Mouse (Mus musculus): Measurements from ENCODE around the gene Lgals2. TPM values are rescaled to one million over a fixed set of nuclear protein-coding genes. Genes with fewer than 3 reads are reported as not detected.
"Not testable (repeated sequence)": the region's sequence is repeated elsewhere in the genome, so short reads cannot be mapped to it uniquely, and the experiment has no call there.

Lgals2 gene
- total RNA-seq, 1 experiment from 2014 or later = 0.85 TPM

- DNase-seq = no peak
These were observed 19.7 kb upstream of the Lgals2 start for GRCm38 (mm10) chr15:78874989-78875388.

- peak; percentile 63 for DNase-seq
These were observed 18.6 kb upstream of the Lgals2 start for GRCm38 (mm10) chr15:78873803-78874435.

- no peak for DNase-seq
These were observed 16.8 kb upstream of the Lgals2 start for GRCm38 (mm10) chr15:78872021-78872608.

- peak; percentile 61 for DNase-seq
These were observed 14.4 kb upstream of the Lgals2 start for GRCm38 (mm10) chr15:78869775-78870174.

GRCm38 (mm10) chr15:78868826-78869233, 13.5 kb upstream of the Lgals2 start:
- no peak for DNase-seq

- no peak for DNase-seq
These were observed 13.1 kb upstream of the Lgals2 start for GRCm38 (mm10) chr15:78868398-78868797.

GRCm38 (mm10) chr15:78863852-78864253, 8.5 kb upstream of the Lgals2 start:
- no peak for DNase-seq

- DNase-seq = no peak
These were observed 7.8 kb upstream of the Lgals2 start for GRCm38 (mm10) chr15:78863154-78863553.

GRCm38 (mm10) chr15:78862280-78862679, 7.0 kb upstream of the Lgals2 start:
- DNase-seq = no peak

- DNase-seq = no peak
These were observed 4.4 kb upstream of the Lgals2 start for GRCm38 (mm10) chr15:78859714-78860113.

- no peak for DNase-seq
These were observed 4.0 kb upstream of the Lgals2 start for GRCm38 (mm10) chr15:78859311-78859710.

- peak; percentile 79 for DNase-seq
These were observed 1.7 kb upstream of the Lgals2 start for GRCm38 (mm10) chr15:78857009-78857408.

GRCm38 (mm10) chr15:78851505-78852153, 3.7 kb downstream of the Lgals2 start:
- peak; percentile 95 for DNase-seq

GRCm38 (mm10) chr15:78850944-78851343, 4.4 kb downstream of the Lgals2 start:
- DNase-seq = no peak

- DNase-seq = no peak
These were observed 5.1 kb downstream of the Lgals2 start for GRCm38 (mm10) chr15:78850059-78850824.

GRCm38 (mm10) chr15:78849485-78849884, 5.8 kb downstream of the Lgals2 start:
- DNase-seq = no peak

GRCm38 (mm10) chr15:78848467-78848866, 6.9 kb downstream of the Lgals2 start:
- peak; percentile 93 for DNase-seq

- not testable (repeated sequence) for DNase-seq
These were observed 8.5 kb downstream of the Lgals2 start for GRCm38 (mm10) chr15:78846805-78847204.

GRCm38 (mm10) chr15:78846352-78846751, 9.0 kb downstream of the Lgals2 start:
- DNase-seq = no peak

GRCm38 (mm10) chr15:78845867-78846266, 9.5 kb downstream of the Lgals2 start:
- DNase-seq = peak; percentile 71

GRCm38 (mm10) chr15:78845321-78845720, 10.0 kb downstream of the Lgals2 start:
- DNase-seq = peak; percentile 56

- peak; percentile 92 for DNase-seq
These were observed 10.5 kb downstream of the Lgals2 start for GRCm38 (mm10) chr15:78844791-78845190.
